In genomic region chr4:148040029-148040830, GRCm38 (mm10) we compare ENCODE assay signal across 8 mouse cellular contexts. TPM values are rescaled to one million over a fixed set of nuclear protein-coding genes. Genes with fewer than 3 reads are reported as not detected.
A peak's percentile ranks its signal among the peaks of the same experiment; 100 is the strongest.
DNase-seq lines count a peak whose midpoint lies in the region; ATAC-seq and TF ChIP-seq lines count a peak whose summit lies in the region.

No protein-coding gene starts in this region.

- peak; percentile 69 for DNase-seq in adrenal gland, postnatal 10 days
- DNase-seq in adrenal gland, adult 8-10 months, result no peak
- no peak for DNase-seq in spleen, adult 2 months (ENCODE audit: low read depth in 1 of 2, low spot score in 2 of 2)
- DNase-seq in spleen, adult 18-20 months, result no peak
- DNase-seq in hindbrain, embryonic 14.5 days (ENCODE audit: low spot score), result no peak
- no peak for DNase-seq in spleen, postnatal 36 days (ENCODE audit: low spot score in 2 of 2)
- no peak for DNase-seq in left cerebral cortex, adult 8-10 months (ENCODE audit: low spot score in 2 of 2)

- H3K27ac ChIP-seq in spleen, adult 2 months (ENCODE audit: insufficient read depth, low read length), result peak overlapping the region; percentile 51
- peak overlapping the region; percentile 93 for H3K27ac ChIP-seq in hindbrain, embryonic 14.5 days
- H3K27ac ChIP-seq in midbrain, embryonic 13.5 days, result peak overlapping the region; percentile 89

- TF ChIP-seq CTCF in spleen, adult 2 months (IDR thresholded peaks at IDR 0.05; ENCODE audit: extremely low read depth, insufficient read depth, insufficient read length, insufficient replicate concordance), result no peak

- 73% methylated on average over 15 of the region's 15 CpGs for WGBS in spleen, adult 2 months
- 65% methylated on average over 15 of the region's 15 CpGs for WGBS in hindbrain, embryonic 14.5 days
- 60% methylated on average over 15 of the region's 15 CpGs for WGBS in midbrain, embryonic 13.5 days

- ATAC-seq in hindbrain, embryonic 14.5 days (ENCODE audit: low FRiP score), result no peak
- ATAC-seq in midbrain, embryonic 13.5 days, result peak; percentile 0

- no peak for TF ChIP-seq POLR2A in spleen, adult 2 months (IDR thresholded peaks at IDR 0.05; ENCODE audit: low read depth, low read length)

- H3K4me2 ChIP-seq in hindbrain, embryonic 14.5 days (replicated peaks), result peak overlapping the region; percentile 85
- peak overlapping the region; percentile 91 for H3K4me2 ChIP-seq in midbrain, embryonic 13.5 days (replicated peaks)

- no peaks in the 10 kb centered on the region for H3K27me3 ChIP-seq in spleen, adult 2 months (ENCODE audit: control insufficient read depth, insufficient read depth, low read length)
- H3K27me3 ChIP-seq in hindbrain, embryonic 14.5 days (ENCODE audit: control insufficient read depth, insufficient read depth, low read length), result no peaks in the 10 kb centered on the region
- no peaks in the 10 kb centered on the region for H3K27me3 ChIP-seq in midbrain, embryonic 13.5 days

- peaks cover 14% of the 10 kb centered on the region for H3K4me1 ChIP-seq in spleen, adult 2 months (ENCODE audit: control insufficient read depth, insufficient read depth, insufficient read length)
- H3K4me1 ChIP-seq in hindbrain, embryonic 14.5 days (replicated peaks; ENCODE audit: control insufficient read depth, insufficient read depth, low read length), result peaks cover 52% of the 10 kb centered on the region
- peaks cover 66% of the 10 kb centered on the region for H3K4me1 ChIP-seq in midbrain, embryonic 13.5 days (replicated peaks)

- H3K9ac ChIP-seq in hindbrain, embryonic 14.5 days, result peak overlapping the region; percentile 73
- peak overlapping the region; percentile 80 for H3K9ac ChIP-seq in midbrain, embryonic 13.5 days (replicated peaks)

- no peaks in the 10 kb centered on the region for H3K9me3 ChIP-seq in hindbrain, embryonic 14.5 days (ENCODE audit: control insufficient read depth, low read length)
- no peaks in the 10 kb centered on the region for H3K9me3 ChIP-seq in midbrain, embryonic 13.5 days

- no peak overlapping the region; the same call in 1 of the 2 replicates for H3K4me3 ChIP-seq in spleen, adult 2 months (ENCODE audit: extremely low read depth, insufficient read depth, insufficient read length)
- H3K4me3 ChIP-seq in hindbrain, embryonic 14.5 days (replicated peaks; ENCODE audit: low read length), result peak overlapping the region; percentile 83
- peak overlapping the region; percentile 91 for H3K4me3 ChIP-seq in midbrain, embryonic 13.5 days (replicated peaks)

- H3K36me3 ChIP-seq in spleen, adult 2 months (ENCODE audit: control insufficient read depth, insufficient read depth, low read length), result 0 out of 2 replicates have a peak, but pooled peaks cover 2% of the 10 kb centered on the region
- H3K36me3 ChIP-seq in hindbrain, embryonic 14.5 days (replicated peaks; ENCODE audit: control insufficient read depth, insufficient read depth), result peaks cover 34% of the 10 kb centered on the region
- peaks cover 25% of the 10 kb centered on the region for H3K36me3 ChIP-seq in midbrain, embryonic 13.5 days

RNA-seq across cellular contexts. Expression of gene Mthfr, which starts 1.4 kb away (rescaled TPM):
- total RNA-seq in adrenal gland, postnatal 10 days (2021), result 10 to 100 TPM; 41.9 to 44.0 TPM
- total RNA-seq in adrenal gland, adult 8-10 months (2022), result 10 to 100 TPM; 24.2 to 51.9 (median 36.7) TPM
- polyA plus RNA-seq in spleen, adult 2 months (2012; rRNA removed), result 19.7 and 22.3 TPM in 2 replicates
- 17.4 and 18.7 TPM in 2 replicates for polyA plus RNA-seq in hindbrain, embryonic 14.5 days (2014; fragmentation: Nextera tagmentation; extraction: Ambion mirVana)
- 26.6 and 28.4 TPM in 2 replicates for polyA plus RNA-seq in midbrain, embryonic 13.5 days (2015; fragmentation: Nextera tagmentation; extraction: Ambion mirVana)
- total RNA-seq in left cerebral cortex, adult 8-10 months (2022), result 10 to 100 TPM; 26.7 to 36.9 (median 31.1) TPM

RNA-seq across cellular contexts. Expression of gene Clcn6, which starts 1.6 kb away (rescaled TPM):
- 10 to 100 TPM in 1 of 2 experiments, 1 to 10 TPM in 1; 8.4 to 12.8 TPM for total RNA-seq in adrenal gland, postnatal 10 days (2021)
- 10 to 100 TPM; 10.1 to 20.4 (median 15.8) TPM for total RNA-seq in adrenal gland, adult 8-10 months (2022)
- polyA plus RNA-seq in spleen, adult 2 months (2012; rRNA removed), result 9.8 and 12.1 TPM in 2 replicates
- polyA plus RNA-seq in hindbrain, embryonic 14.5 days (2014; fragmentation: Nextera tagmentation; extraction: Ambion mirVana), result 24.8 and 28.7 TPM in 2 replicates
- polyA plus RNA-seq in midbrain, embryonic 13.5 days (2015; fragmentation: Nextera tagmentation; extraction: Ambion mirVana), result 33.9 and 35.3 TPM in 2 replicates
- 10 to 100 TPM; 92.3 to 94.8 (median 93.8) TPM for total RNA-seq in left cerebral cortex, adult 8-10 months (2022)

RNA-seq across cellular contexts. Expression of gene Nppa, which starts 39.7 kb away (rescaled TPM):
- total RNA-seq in adrenal gland, postnatal 10 days (2021), result not detected
- total RNA-seq in adrenal gland, adult 8-10 months (2022), result not detected
- 0.32 TPM in 1 of 2 replicates, not detected in the other for polyA plus RNA-seq in spleen, adult 2 months (2012; rRNA removed)
- 2.4 TPM in 2 replicates for polyA plus RNA-seq in hindbrain, embryonic 14.5 days (2014; fragmentation: Nextera tagmentation; extraction: Ambion mirVana)
- 2.5 and 3.4 TPM in 2 replicates for polyA plus RNA-seq in midbrain, embryonic 13.5 days (2015; fragmentation: Nextera tagmentation; extraction: Ambion mirVana)
- under 1 TPM in 2 of 4 experiments, not detected in 2; 0.59 to 0.74 TPM for total RNA-seq in left cerebral cortex, adult 8-10 months (2022)

RNA-seq across cellular contexts. Expression of gene Agtrap, which starts 47.6 kb away (rescaled TPM):
- 10 to 100 TPM; 45.4 to 45.5 TPM for total RNA-seq in adrenal gland, postnatal 10 days (2021)
- total RNA-seq in adrenal gland, adult 8-10 months (2022), result 100 to 1,000 TPM; 117 to 136 (median 124) TPM
- polyA plus RNA-seq in spleen, adult 2 months (2012; rRNA removed), result 23.7 and 24.2 TPM in 2 replicates
- polyA plus RNA-seq in hindbrain, embryonic 14.5 days (2014; fragmentation: Nextera tagmentation; extraction: Ambion mirVana), result 5.3 and 6.6 TPM in 2 replicates
- 5.4 and 7.9 TPM in 2 replicates for polyA plus RNA-seq in midbrain, embryonic 13.5 days (2015; fragmentation: Nextera tagmentation; extraction: Ambion mirVana)
- 10 to 100 TPM in 2 of 4 experiments, 1 to 10 TPM in 2; 9.1 to 13.5 (median 10.6) TPM for total RNA-seq in left cerebral cortex, adult 8-10 months (2022)

RNA-seq across cellular contexts. Expression of gene Nppb, which starts 54.6 kb away (rescaled TPM):
- total RNA-seq in adrenal gland, postnatal 10 days (2021), result not detected
- total RNA-seq in adrenal gland, adult 8-10 months (2022), result under 1 TPM in 1 of 4 experiments, not detected in 3; 0.40 TPM
- polyA plus RNA-seq in spleen, adult 2 months (2012; rRNA removed), result not detected in 2 replicates
- polyA plus RNA-seq in hindbrain, embryonic 14.5 days (2014; fragmentation: Nextera tagmentation; extraction: Ambion mirVana), result 0.25 TPM in 1 of 2 replicates, not detected in the other
- polyA plus RNA-seq in midbrain, embryonic 13.5 days (2015; fragmentation: Nextera tagmentation; extraction: Ambion mirVana), result 0.36 TPM in 1 of 2 replicates, not detected in the other
- not detected for total RNA-seq in left cerebral cortex, adult 8-10 months (2022)

Comparison
In these comparisons a context has a peak if more than half of its experiments do, and no peak if none do; other contexts are left out.
1. RNA of gene Clcn6, which starts 1.6 kb away (total RNA-seq): 92.3 to 94.8 TPM in left cerebral cortex, adult 8-10 months; 10.1 to 20.4 TPM in adrenal gland, adult 8-10 months and 8.4 to 12.8 TPM in adrenal gland, postnatal 10 days; every median in the first group is over 4 times any median in the second.
2. Peak in every context shown above with its lines, with median percentiles within 50 percentile points of each other: H3K27ac ChIP-seq.